Mouse (Mus musculus) ES-E14 (cell line): ENCODE results near the gene Hnrnpl. TPM values are rescaled to one million over a fixed set of nuclear protein-coding genes. Genes with fewer than 3 reads are reported as not detected.
A peak's percentile ranks its signal among the peaks of the same experiment; 100 is the strongest.

Experiments
- DNase-seq: peaks from one replicate; pipeline ENCODE4 v3.0.0-alpha.2; 2013; ENCODE audit warnings: low read depth, low spot score
- H3K27ac ChIP-seq: 2 replicates; pipeline ENCODE4 v1.5.1; 2012; ENCODE audit warnings: low read depth, mild to moderate bottlenecking, low read length, moderate library complexity, mixed read lengths; ENCODE audit not compliant: poor library complexity, insufficient read depth, severe bottlenecking
- H3K36me3 ChIP-seq: 2 replicates; pipeline ENCODE4 v1.6.1; 2012; ENCODE audit warnings: mild to moderate bottlenecking, low read length, moderate library complexity, mixed read lengths; ENCODE audit not compliant: control insufficient read depth, poor library complexity, insufficient read depth, severe bottlenecking
- H3K4me1 ChIP-seq, 2 experiments: fragments of 150-350 bp in 1 of 2; sonication (generic) in 1 of 2; 2 replicates each; pipeline ENCODE4 v1.6.1; 2012; ENCODE audit warnings: low read length in 2 of 2, mild to moderate bottlenecking in 1 of 2, mixed read lengths in 1 of 2; ENCODE audit not compliant: control insufficient read depth in 2 of 2, insufficient read depth in 2 of 2, poor library complexity in 1 of 2
- H3K4me3 ChIP-seq, 2 experiments: fragments of 150-350 bp in 1 of 2; sonication (generic) in 1 of 2; 2 replicates each; pipeline ENCODE4 v1.5.1; 2012; ENCODE audit warnings: low read length in 2 of 2, low read depth in 1 of 2, mild to moderate bottlenecking in 1 of 2, mixed read lengths in 1 of 2; ENCODE audit not compliant: insufficient read depth in 1 of 2, poor library complexity in 1 of 2, severe bottlenecking in 1 of 2
- H3K9ac ChIP-seq: 2 replicates; pipeline ENCODE4 v1.6.1; 2012; ENCODE audit warnings: low read depth, mild to moderate bottlenecking, low read length, mixed read lengths; ENCODE audit not compliant: poor library complexity, insufficient read depth, severe bottlenecking
- H3K9me3 ChIP-seq: fragments of 150-350 bp; sonication (generic); 2 replicates; pipeline ENCODE4 v1.6.1; 2012; ENCODE audit warnings: low read depth, mild to moderate bottlenecking, low read length; ENCODE audit not compliant: control insufficient read depth, insufficient read depth
- CHD2 ChIP-seq: IDR thresholded peaks from 2 replicates; pipeline ENCODE4 v1.6.1; 2014; ENCODE audit warnings: mild to moderate bottlenecking, low read depth, low read length, inconsistent platforms
- HCFC1 ChIP-seq: IDR thresholded peaks from 2 replicates; pipeline ENCODE4 v1.6.1; 2012; ENCODE audit warnings: low read length, inconsistent platforms, borderline replicate concordance; ENCODE audit not compliant: insufficient read depth
- MAFK ChIP-seq: IDR thresholded peaks from 2 replicates; pipeline ENCODE4 v1.6.1; 2014; ENCODE audit warnings: mild to moderate bottlenecking, low read depth, low read length, inconsistent platforms; ENCODE audit not compliant: insufficient read depth
- ZC3H11A ChIP-seq: IDR thresholded peaks from 2 replicates; pipeline ENCODE4 v1.6.1; 2012; ENCODE audit warnings: low read depth, mild to moderate bottlenecking, inconsistent platforms, low read length, borderline replicate concordance
- ZNF384 ChIP-seq: IDR thresholded peaks from 2 replicates; pipeline ENCODE4 v1.6.1; 2012; ENCODE audit warnings: low read depth, low read length, inconsistent platforms
- in situ Hi-C, 2 experiments: fragments of 600-800 bp; cut with MboI; formaldehyde crosslinking; loops; one replicate each; pipeline ENCODE4 v1.15.1; 2025; ENCODE audit warnings: low sequenced_read_pairs in 2 of 2, inconsistent platforms in 1 of 2; ENCODE audit not compliant: unreplicated experiment in 2 of 2
- total RNA-seq: library from RNA; depleted of rRNA; stranded (reverse); fragments of 300-350 nt; gene quantifications from 2 replicates; pipeline ENCODE4 v1.2.3, GENCODE M21; 2012

The Hnrnpl gene
- total RNA-seq, 1 experiment, result 464 TPM

- Histone ChIP-seq H3K36me3 (no peaks in the 10 kb centered on the region), H3K27ac (no peak overlapping the region), H3K4me1 (no peaks in the 10 kb centered on the region; a peak in 1 of 4 replicates), H3K9me3 (no peaks in the 10 kb centered on the region), H3K4me3 (no peak overlapping the region), H3K9ac (no peak overlapping the region)
- DNase-seq, result no peak
- in situ Hi-C loops, result no loop called here
- TF ChIP-seq MAFK (no peak), CHD2 (no peak), HCFC1 (no peak), ZC3H11A (no peak), ZNF384 (no peak)
Observed at GRCm38 (mm10) chr7:28850642-28851041, 42.3 kb downstream of the Hnrnpl start.

DNA sequence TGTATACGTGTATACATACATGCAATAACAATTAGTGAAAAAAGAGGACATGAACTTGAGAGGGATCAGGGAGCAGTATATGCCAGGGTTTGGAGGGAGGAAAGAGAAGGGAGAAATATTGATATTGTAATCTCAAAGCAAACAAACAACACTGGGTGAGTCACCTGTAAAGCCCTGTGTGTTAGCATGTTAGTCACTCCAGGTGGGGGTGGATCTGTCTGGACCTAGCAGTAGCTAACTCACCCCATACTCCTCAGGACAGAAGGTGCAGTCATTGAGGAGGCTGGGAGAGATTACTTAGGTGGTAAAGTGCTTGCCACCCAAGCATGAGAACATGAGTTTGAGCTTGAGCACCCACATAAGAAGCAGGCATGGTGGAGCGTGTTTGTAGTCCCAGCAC is 51.6 kb downstream of the Hnrnpl start:
- in situ Hi-C loops, result no loop called here
- Histone ChIP-seq H3K9me3 (no peaks in the 10 kb centered on the region), H3K36me3 (no peaks in the 10 kb centered on the region), H3K27ac (no peak overlapping the region), H3K9ac (no peak overlapping the region), H3K4me1 (peaks cover 0 to 10% of the 10 kb centered on the region in 2 experiments; a peak in 1 of 4 replicates), H3K4me3 (no peak overlapping the region)
- TF ChIP-seq MAFK (no peak), CHD2 (no peak), ZNF384 (no peak), HCFC1 (no peak), ZC3H11A (no peak)
- no peak for DNase-seq

- DNase-seq, result peak; percentile 51
- Histone ChIP-seq H3K4me3 (no peak overlapping the region), H3K36me3 (no peaks in the 10 kb centered on the region), H3K27ac (no peak overlapping the region), H3K9me3 (no peaks in the 10 kb centered on the region), H3K9ac (no peak overlapping the region), H3K4me1 (peaks cover 0 to 10% of the 10 kb centered on the region in 2 experiments; a peak in 1 of 4 replicates)
- TF ChIP-seq ZNF384 (no peak), CHD2 (no peak), ZC3H11A (0 out of 2 replicates have a peak, but pooled peaks have one; percentile 27), MAFK (no peak), HCFC1 (no peak)
- in situ Hi-C loops, result no loop called here
Observed at GRCm38 (mm10) chr7:28860898-28861297, 52.6 kb downstream of the Hnrnpl start.

- Histone ChIP-seq H3K4me3 (no peak overlapping the region), H3K9ac (no peak overlapping the region), H3K9me3 (no peaks in the 10 kb centered on the region), H3K36me3 (no peaks in the 10 kb centered on the region), H3K4me1 (peaks cover 0 to 14% of the 10 kb centered on the region in 2 experiments; a peak in 1 of 4 replicates), H3K27ac (no peak overlapping the region)
- in situ Hi-C loops, result no loop called here
- DNase-seq, result no peak
- no peak for TF ChIP-seq HCFC1
- TF ChIP-seq MAFK, result no peak
- no peak for TF ChIP-seq ZC3H11A
- TF ChIP-seq CHD2, result no peak
- no peak for TF ChIP-seq ZNF384
Observed at GRCm38 (mm10) chr7:28862817-28863499, 54.6 kb downstream of the Hnrnpl start.
